Mouse (Mus musculus) embryonic fibroblast, embryonic 13.5 days (primary cell): ENCODE measurements around the gene Stab1. TPM values are rescaled to one million over a fixed set of nuclear protein-coding genes. Genes with fewer than 3 reads are reported as not detected.
A peak's percentile ranks its signal among the peaks of the same experiment; 100 is the strongest.

ENCODE experiments used
- H3K27ac ChIP-seq: 2 replicates; pipeline ENCODE4 v1.5.1; 2012; ENCODE audit warnings: low read length, control low read depth, inconsistent platforms; ENCODE audit not compliant: insufficient read depth
- H3K4me1 ChIP-seq: 2 replicates; pipeline ENCODE4 v1.6.1; 2011; ENCODE audit warnings: low read length; ENCODE audit not compliant: control insufficient read depth, insufficient read depth
- H3K4me3 ChIP-seq: 2 replicates; pipeline ENCODE4 v1.5.1; 2011; ENCODE audit warnings: mild to moderate bottlenecking, control low read depth, low read length; ENCODE audit not compliant: insufficient read depth
- CTCF ChIP-seq: IDR thresholded peaks from 2 replicates; pipeline ENCODE4 v1.5.1; 2011; ENCODE audit warnings: mild to moderate bottlenecking, control low read depth, low read length, moderate library complexity, borderline replicate concordance; ENCODE audit not compliant: insufficient read depth
- POLR2A ChIP-seq: IDR thresholded peaks from 2 replicates; pipeline ENCODE4 v1.6.1; 2011; ENCODE audit warnings: low read depth, mild to moderate bottlenecking, control low read depth, low read length, moderate library complexity
- polyA plus RNA-seq: library from polyadenylated mRNA; stranded (reverse); fragments of >200 nt; gene quantifications from 2 replicates; pipeline ENCODE4 v1.2.4, GENCODE M21; 2011; ENCODE audit warnings: low read depth; ENCODE audit not compliant: missing spikeins, insufficient read length

The Stab1 gene
- polyA plus RNA-seq, 1 experiment = 7.3 TPM

GRCm38 (mm10) chr14:31126826-31127225 lies 41.6 kb downstream of the Stab1 start:
- Histone ChIP-seq H3K27ac (no peak overlapping the region), H3K4me1 (peaks cover 6% of the 10 kb centered on the region; the same call in 1 of the 2 replicates), H3K4me3 (no peak overlapping the region)
- no peak for TF ChIP-seq POLR2A
- no peak for TF ChIP-seq CTCF

DNA sequence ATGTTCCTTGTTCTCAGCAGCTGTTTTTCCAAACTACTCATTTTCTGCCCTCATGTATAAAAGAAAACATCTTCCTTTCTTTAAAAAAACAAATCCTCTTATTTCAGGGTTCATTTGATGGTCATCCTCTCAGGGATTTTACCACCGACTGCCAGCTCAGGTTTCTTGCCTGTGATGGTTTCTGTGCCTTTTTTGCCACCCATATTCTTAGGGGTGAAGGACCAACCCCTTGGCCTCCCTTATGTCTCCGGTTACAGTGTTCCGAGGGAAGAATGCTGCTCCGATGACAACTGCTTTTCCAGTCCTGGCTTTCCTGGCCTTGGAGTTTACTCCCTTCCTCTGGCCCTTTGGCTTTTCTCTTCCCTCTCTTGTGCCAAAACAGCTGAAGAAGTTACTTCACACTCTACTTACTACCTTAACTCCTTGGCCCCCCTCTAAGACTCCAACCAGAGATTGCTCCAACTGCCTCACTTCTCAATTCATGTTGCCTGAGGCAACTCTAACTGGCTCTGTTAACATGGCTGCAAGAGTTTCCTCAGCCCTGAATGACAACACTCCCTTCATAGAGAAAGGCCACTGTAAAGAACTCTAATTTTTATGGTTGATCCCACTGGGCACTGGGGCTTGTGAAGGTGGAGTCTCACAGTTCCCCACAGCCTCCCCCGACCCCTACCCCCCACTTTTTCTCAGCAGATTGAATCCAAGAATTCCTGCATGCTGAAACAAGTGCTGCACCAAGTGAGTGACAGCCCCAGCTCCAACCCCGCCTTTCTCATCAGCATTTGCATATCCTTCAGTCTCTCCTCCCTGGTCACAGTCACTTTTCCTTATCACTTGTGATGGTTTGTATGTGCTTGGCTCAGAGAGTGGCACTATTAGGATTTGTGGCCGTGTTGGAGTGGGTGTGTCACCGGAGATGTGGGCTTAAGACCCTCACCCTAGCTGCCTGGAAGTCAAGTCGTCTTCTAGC lies 43.0 kb downstream of the Stab1 start:
- no peak for TF ChIP-seq POLR2A
- no peak for TF ChIP-seq CTCF
- peaks cover 6% of the 10 kb centered on the region; the same call in 1 of the 2 replicates for H3K4me1 ChIP-seq
- H3K27ac ChIP-seq = peak overlapping the region; percentile 9
- H3K4me3 ChIP-seq = no peak overlapping the region

- H3K27ac ChIP-seq = no peak overlapping the region
- no peak for TF ChIP-seq CTCF
- no peak for TF ChIP-seq POLR2A
- no peak overlapping the region for H3K4me3 ChIP-seq
- H3K4me1 ChIP-seq = no peaks in the 10 kb centered on the region
Observed at GRCm38 (mm10) chr14:31115522-31115921, 52.9 kb downstream of the Stab1 start.

GRCm38 (mm10) chr14:31114011-31114410 lies 54.4 kb downstream of the Stab1 start:
- Histone ChIP-seq H3K4me3 (no peak overlapping the region), H3K4me1 (no peaks in the 10 kb centered on the region), H3K27ac (no peak overlapping the region)
- TF ChIP-seq POLR2A (no peak), CTCF (no peak)

GRCm38 (mm10) chr14:31112187-31112586 lies 56.3 kb downstream of the Stab1 start:
- Histone ChIP-seq H3K27ac (no peak overlapping the region), H3K4me1 (no peaks in the 10 kb centered on the region), H3K4me3 (no peak overlapping the region)
- TF ChIP-seq POLR2A (no peak), CTCF (no peak)

- Histone ChIP-seq H3K4me3 (no peak overlapping the region), H3K4me1 (no peaks in the 10 kb centered on the region), H3K27ac (no peak overlapping the region)
- TF ChIP-seq CTCF (no peak), POLR2A (no peak)
Observed at GRCm38 (mm10) chr14:31110613-31111012, 57.8 kb downstream of the Stab1 start.

DNA sequence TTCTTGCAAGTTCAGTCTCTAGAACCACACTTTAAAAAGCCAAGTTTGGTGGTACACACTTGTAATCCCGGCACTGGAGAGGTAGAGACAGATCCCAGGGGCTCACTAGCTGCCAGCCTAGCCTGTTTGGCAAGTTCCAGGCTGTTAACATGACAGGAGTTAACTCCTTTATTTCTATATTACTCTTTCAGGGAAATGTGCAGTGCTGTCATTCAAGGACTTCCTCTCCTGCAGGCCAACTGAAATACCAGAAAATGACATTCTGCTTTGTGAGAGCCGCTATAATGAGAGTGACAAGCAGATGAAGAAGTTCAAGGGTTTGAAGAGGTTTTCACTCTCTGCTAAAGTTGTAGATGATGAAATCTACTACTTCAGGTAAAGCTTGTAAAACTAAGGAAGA lies 63.3 kb downstream of the Stab1 start:
- no peak for TF ChIP-seq CTCF
- no peak for TF ChIP-seq POLR2A

GRCm38 (mm10) chr14:31089918-31090317 lies 78.5 kb downstream of the Stab1 start:
- TF ChIP-seq POLR2A (no peak), CTCF (no peak)
- peaks cover 3% of the 10 kb centered on the region; the same call in 1 of the 2 replicates for H3K4me1 ChIP-seq
- no peak overlapping the region for H3K4me3 ChIP-seq
- H3K27ac ChIP-seq = no peak overlapping the region

More for the DNA sequence above, 63.3 kb downstream of the Stab1 start:
- H3K27ac ChIP-seq = no peak overlapping the region
- H3K4me3 ChIP-seq = no peak overlapping the region
- H3K4me1 ChIP-seq = no peaks in the 10 kb centered on the region

Other genes starting within 250 kb of the Stab1 start
- gene Itih3, start 244.9 kb downstream of the Stab1 start, polyA plus RNA-seq = not detected in 2 replicates
- gene Itih1, start 225.4 kb downstream of the Stab1 start, polyA plus RNA-seq = not detected in 2 replicates
- gene Nek4, start 217.3 kb downstream of the Stab1 start, polyA plus RNA-seq = 7.5 and 9.6 TPM in 2 replicates
- 64.2 and 76.1 TPM in 2 replicates for gene Glt8d1, start 167.2 kb downstream of the Stab1 start, polyA plus RNA-seq
- gene Spcs1, start 167.0 kb downstream of the Stab1 start, polyA plus RNA-seq = 465 and 483 TPM in 2 replicates
- gene Pbrm1, start 149.5 kb downstream of the Stab1 start, polyA plus RNA-seq = 83.9 and 99.0 TPM in 2 replicates
- gene Gnl3, start 149.5 kb downstream of the Stab1 start, polyA plus RNA-seq = 151 and 168 TPM in 2 replicates
- gene Smim4, start 39.7 kb downstream of the Stab1 start, polyA plus RNA-seq = 30.6 and 33.4 TPM in 2 replicates
- gene Nt5dc2, start 37.6 kb downstream of the Stab1 start, polyA plus RNA-seq = 86.1 and 119 TPM in 2 replicates
- 2.4 and 3.0 TPM in 2 replicates for gene Tnnc1, start 39.7 kb upstream of the Stab1 start, polyA plus RNA-seq
- gene Nisch, start 48.3 kb upstream of the Stab1 start, polyA plus RNA-seq = 457 and 524 TPM in 2 replicates
- gene Sema3g, start 49.2 kb upstream of the Stab1 start, polyA plus RNA-seq = 0.25 and 0.90 TPM in 2 replicates
- 5.9 and 6.5 TPM in 2 replicates for gene Phf7, start 82.7 kb upstream of the Stab1 start, polyA plus RNA-seq
- 26.3 and 37.4 TPM in 2 replicates for gene Bap1, start 82.8 kb upstream of the Stab1 start, polyA plus RNA-seq
- 0.40 and 1.5 TPM in 2 replicates for gene Dnah1, start 155.3 kb upstream of the Stab1 start, polyA plus RNA-seq
- gene Capn7, start 168.0 kb upstream of the Stab1 start, polyA plus RNA-seq = 38.1 and 46.0 TPM in 2 replicates